Mouse (Mus musculus) kidney, adult 9 months (tissue): ENCODE data around the gene Bin2.

Experiments used
- DNase-seq: peaks from one replicate; pipeline ENCODE4 v3.0.0; 2022

Bin2 gene

GRCm38 (mm10) chr15:100680381-100680780, 11.0 kb upstream of the Bin2 start:
- peak; percentile 41 for DNase-seq

DNA sequence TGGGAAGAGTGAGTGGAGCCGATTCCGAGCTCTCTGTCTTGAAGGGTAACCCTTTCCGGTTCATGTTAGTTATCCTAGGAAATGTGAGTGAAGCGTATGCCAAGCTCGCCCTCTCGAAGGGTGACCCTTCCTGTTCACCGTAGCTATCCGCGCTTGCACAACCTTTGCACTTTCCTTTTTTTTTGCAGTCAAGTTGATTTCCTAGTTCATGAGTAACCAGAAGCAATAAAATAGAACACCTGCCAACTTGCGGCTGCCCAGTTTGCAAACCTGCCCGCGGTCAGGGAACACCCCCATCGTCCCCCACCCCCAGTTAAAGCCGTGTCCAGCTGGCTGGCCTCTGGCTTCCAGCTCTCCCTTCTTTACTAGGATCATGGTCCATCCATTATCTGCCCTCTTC, 9.7 kb upstream of the Bin2 start:
- peak; percentile 93 for DNase-seq

- DNase-seq: peak; percentile 91
Observed at GRCm38 (mm10) chr15:100678581-100678980, 9.2 kb upstream of the Bin2 start.

DNA sequence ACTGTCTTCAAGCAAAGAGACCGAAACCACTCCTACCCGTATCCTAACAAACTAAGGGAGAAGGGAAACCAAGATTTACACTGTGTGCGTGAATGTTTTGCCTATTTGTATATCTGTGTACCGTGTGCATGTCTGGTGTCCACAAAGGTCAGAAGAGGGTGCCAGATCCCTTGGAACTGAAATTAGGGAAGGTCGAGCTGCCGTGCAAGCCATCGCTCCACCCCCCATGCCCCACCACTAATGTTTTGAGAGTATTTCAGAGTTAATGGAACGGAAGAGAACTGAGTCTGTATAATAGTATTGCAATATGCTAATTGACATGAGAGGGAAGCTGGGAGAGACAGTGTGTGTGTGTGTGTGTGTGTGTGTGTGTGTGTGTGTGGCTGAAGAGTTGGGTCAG, 8.3 kb upstream of the Bin2 start:
- no peak for DNase-seq

DNA sequence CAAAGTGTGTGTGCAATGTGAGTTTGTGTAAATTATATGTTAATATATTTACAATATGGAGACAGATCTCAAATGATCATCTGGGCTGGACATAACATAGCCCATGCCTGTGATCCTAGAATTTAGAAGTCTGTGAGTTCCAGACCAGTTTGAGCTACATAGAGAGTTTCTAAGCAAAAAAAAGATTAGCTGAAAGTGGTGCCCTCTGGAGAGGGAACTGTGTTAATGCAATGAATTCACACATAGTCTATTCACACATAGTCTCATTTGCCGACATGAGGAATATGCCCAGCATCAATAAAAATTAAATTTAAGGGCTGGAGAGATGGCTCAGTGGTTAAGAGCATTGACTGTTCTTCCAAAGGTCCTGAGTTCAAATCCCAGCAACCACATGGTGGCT, 7.2 kb upstream of the Bin2 start:
- DNase-seq: no peak

DNA sequence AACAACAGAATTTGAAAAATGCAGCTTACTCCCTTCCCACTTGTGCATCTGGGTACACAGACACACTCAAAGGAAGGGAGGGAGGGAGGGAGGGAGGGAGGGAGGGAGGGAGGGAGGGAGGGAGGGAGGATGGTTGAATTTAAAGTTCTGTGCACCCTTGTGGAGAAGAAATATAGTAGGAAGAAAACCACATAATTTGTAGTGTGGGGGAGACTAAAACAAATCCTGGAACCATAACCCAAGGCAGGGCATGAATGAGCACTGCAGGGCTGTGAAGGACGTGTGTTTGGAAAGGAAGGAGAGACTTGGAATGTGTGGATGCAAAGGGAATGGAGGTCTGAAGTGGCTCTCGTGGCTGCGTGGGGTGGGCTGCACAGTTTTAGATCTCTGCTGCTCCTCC, 6.1 kb upstream of the Bin2 start:
- no peak for DNase-seq

DNA sequence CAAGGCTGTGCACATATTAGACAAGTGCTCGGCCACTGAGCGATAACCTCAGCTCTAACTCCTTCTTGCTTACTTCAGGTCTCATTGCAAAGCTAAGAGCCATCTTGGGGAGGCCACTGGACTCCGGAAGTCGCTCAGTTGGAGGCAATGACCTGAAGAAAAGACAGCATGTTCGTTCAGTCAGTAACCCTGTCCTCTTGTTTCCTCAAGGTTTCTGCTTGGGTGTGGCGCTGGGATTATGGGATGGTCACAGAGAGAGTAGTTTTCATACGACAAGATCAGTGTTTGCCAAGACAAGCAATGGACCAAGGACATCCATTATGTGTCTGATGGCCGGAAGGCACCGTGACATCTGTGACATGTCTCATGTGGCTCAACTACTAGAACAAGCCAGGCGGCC, 5.2 kb upstream of the Bin2 start:
- no peak for DNase-seq

DNA sequence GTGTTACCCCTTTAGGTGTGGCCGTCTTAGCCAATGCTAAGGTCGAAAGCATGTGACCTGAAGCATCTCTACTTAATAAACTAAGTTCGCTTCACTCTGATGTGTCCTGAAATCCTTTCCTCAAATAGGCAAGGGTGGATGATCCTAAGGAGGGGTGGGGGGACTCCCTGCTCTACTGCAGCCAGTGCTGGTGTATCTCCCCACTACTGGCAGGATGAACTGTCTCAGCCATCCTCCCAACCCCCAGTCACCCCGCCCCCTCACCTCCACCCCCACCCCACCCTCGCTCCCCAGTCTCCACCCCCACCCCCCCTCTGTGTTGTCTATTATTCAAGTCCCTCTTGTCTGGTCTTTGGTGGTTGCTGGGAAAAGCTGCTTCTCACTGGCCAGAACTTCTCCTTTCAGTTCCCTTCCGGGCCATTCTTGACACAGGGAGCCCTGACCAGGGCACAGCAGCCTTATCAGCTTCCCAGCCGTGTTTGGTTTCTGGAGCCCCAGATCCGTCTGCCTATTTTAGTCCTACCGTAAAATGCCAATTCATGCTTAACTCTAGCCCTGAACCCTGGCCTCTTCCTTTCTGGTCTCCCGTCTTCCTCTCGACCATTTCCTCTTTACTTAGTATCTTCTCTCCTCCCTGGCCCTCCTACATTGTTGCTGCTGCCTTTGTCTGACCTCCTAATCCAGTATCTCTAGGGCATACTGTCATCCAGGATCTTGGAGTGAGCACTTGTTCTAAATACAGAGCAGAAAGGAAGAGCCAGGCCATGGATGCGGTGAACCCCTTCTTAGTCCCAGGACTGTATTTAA, 4.4 kb upstream of the Bin2 start:
- DNase-seq: no peak

DNA sequence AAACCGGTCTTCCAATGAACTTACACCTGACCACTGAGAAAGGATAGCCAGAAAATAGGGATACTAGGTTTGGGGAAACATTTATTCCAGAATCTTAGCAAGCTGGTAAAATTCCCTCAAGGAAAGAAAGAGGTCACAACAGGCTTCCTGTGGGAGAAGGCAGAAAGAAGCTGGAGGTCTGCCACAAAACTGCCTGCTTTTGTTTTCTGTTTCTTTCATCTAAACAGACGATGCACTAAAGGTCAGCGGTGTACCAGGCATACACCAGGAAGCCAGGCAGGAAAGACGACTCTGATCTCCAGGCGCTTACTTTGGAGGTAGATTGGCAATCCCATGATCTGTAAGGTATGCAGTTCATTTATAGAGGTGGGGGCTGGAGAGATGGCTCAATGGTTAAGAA, 1.5 kb upstream of the Bin2 start:
- no peak for DNase-seq

DNA sequence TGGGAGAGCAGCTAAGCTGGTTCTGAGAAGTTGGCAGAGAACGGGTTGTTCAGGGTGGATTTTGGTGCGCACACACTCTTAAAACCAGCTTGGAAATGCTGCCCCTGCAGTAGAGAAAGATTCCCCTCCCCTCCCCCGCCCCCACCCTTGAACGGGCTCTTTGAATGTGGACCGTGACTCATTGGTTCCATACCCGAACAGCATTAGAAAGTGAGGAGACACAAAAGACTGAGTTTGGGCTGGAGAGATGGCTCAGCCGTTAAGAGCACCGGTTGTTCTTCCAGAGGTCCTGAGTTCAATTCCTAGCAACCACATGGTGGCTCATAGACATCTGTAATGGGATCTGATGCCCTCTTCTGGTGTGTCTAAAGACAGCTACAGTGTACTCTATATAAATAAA, 651 bp upstream of the Bin2 start:
- no peak for DNase-seq

- DNase-seq: no peak
Observed at GRCm38 (mm10) chr15:100667871-100668545, 1.3 kb downstream of the Bin2 start.

- DNase-seq: no peak
Observed at GRCm38 (mm10) chr15:100667420-100667819, 1.9 kb downstream of the Bin2 start.

- DNase-seq: no peak
Observed at GRCm38 (mm10) chr15:100666851-100667250, 2.5 kb downstream of the Bin2 start.

GRCm38 (mm10) chr15:100666219-100666696, 3.1 kb downstream of the Bin2 start:
- DNase-seq: no peak

DNA sequence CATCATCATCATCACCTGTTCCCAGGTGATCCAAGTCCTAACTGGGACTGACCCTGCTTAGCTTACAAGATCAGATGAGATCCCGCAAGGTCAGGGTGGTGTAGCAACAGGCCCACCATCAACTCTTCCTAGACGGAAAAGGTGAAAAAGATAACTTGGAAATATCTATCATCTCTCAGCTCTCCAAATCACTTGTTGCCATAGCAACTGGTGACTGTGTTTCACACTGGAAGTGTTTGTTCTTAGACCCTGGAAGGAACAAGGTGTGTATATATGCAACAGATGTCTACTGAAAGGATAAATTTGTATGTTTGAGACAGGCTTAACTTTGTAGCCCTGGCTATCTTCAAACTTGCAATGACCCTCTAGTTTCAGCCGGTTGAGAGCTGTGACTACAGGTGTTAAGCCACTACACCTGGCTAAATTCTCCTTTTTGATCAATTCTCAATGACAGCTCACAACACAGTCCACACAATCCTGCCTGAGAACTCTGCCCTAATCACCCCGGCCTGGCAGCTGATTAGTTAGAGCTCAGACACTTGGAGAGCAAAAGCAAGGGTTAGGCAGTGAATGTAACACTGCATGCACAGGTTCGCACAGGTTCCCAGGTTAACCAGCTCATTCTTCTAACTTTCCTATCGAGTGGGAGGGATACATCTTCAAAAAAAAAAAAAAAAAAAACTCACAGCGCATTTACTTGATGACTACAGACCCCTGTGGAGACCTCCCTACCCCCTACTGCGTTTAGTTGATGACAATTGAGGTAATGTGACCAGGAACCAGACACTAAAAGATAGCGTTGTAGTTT, 3.7 kb downstream of the Bin2 start:
- no peak for DNase-seq

GRCm38 (mm10) chr15:100664813-100665274, 4.5 kb downstream of the Bin2 start:
- no peak for DNase-seq

DNA sequence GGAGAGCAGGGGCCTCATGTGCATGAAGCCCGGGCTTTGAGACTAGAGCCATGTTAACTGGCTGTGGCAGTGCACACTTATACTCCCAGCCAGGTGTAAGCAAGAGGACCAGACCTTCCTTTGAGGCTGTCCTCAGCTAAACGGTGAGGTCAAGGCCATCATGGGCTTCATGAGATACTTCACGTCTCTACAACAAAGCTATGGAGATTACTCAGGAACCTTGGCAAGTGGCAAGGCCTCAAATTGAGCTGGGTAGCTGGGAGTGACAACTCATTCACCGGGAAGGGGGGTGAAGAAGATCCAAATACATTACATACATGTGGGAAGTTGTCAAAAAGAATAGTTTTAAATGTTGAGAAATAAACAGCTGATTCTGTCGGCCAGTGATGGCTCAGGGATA, 8.5 kb downstream of the Bin2 start:
- no peak for DNase-seq

DNA sequence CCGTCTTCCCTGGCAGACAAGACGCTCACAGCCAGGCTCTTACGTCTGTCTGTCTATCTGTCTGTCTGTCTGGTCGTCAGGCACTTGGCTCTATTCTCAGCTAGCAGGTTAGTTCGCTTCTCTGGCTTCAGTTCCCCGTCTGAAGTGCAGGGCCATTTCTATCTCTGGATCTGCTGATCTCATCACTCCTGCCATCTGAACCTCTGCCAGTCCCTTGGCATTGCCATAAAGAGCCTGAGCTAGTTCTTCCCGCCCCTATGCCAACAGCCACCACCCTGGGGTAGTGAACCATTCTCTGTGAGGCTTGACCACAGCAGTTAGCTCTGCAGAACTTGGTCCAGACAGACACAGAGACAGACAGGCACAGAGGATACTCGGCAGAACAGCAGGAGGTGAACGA, 9.0 kb downstream of the Bin2 start:
- peak; percentile 75 for DNase-seq

GRCm38 (mm10) chr15:100655201-100655600, 14.2 kb downstream of the Bin2 start:
- DNase-seq: no peak

- DNase-seq: no peak
Observed at GRCm38 (mm10) chr15:100654271-100654670, 15.1 kb downstream of the Bin2 start.

DNA sequence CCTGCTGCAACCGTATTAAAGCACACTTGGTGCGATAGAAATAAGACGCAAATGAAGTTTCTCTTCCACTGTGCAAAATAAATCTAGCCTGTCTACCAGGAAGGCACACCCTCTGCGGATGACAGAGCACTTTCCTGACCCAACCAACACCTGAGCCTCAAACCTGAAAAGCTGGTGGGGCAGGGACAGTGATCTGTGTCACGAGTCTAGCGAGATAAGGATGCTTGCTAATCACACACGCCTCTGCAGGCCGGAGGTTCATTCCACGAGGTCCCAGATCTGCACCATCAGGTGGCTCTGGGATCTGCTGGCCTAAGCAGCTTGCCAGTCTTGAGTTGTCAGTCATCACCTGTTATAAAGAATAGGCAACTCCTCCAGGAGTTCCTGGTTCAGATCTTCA, 17.7 kb downstream of the Bin2 start:
- DNase-seq: no peak

- no peak for DNase-seq
Observed at GRCm38 (mm10) chr15:100650111-100650510, 19.2 kb downstream of the Bin2 start.

GRCm38 (mm10) chr15:100646161-100646560, 23.2 kb downstream of the Bin2 start:
- no peak for DNase-seq

- no peak for DNase-seq
Observed at GRCm38 (mm10) chr15:100642451-100642850, 26.9 kb downstream of the Bin2 start.
